Mouse (Mus musculus) embryo, embryonic 11.5 days (tissue): ENCODE measurements around the gene Evx1.

Experiments used
- DNase-seq: peaks from one replicate; pipeline ENCODE4 v3.0.0-alpha.2; 2012; ENCODE audit warnings: low read depth, low spot score

Evx1 gene

DNA sequence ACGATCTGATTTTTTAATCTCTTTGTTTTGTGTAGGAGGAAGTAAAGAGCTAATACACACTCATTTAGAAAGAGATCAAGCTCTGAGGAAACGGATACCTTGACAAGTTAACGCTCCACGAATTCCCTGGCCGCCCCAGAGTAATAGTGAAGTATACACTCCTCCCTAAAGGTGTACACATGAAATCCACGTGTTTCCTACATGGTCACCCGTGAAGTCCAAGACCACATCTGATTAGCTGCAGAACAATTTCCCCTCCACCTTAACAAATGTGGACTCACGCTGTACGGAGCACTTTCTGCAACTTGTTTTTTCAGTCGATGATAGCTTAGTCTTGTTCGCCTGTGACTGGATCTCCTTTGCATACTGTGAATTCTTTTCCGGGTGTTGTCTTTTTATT lies 23.1 kb upstream of the Evx1 start:
- no peak for DNase-seq

DNA sequence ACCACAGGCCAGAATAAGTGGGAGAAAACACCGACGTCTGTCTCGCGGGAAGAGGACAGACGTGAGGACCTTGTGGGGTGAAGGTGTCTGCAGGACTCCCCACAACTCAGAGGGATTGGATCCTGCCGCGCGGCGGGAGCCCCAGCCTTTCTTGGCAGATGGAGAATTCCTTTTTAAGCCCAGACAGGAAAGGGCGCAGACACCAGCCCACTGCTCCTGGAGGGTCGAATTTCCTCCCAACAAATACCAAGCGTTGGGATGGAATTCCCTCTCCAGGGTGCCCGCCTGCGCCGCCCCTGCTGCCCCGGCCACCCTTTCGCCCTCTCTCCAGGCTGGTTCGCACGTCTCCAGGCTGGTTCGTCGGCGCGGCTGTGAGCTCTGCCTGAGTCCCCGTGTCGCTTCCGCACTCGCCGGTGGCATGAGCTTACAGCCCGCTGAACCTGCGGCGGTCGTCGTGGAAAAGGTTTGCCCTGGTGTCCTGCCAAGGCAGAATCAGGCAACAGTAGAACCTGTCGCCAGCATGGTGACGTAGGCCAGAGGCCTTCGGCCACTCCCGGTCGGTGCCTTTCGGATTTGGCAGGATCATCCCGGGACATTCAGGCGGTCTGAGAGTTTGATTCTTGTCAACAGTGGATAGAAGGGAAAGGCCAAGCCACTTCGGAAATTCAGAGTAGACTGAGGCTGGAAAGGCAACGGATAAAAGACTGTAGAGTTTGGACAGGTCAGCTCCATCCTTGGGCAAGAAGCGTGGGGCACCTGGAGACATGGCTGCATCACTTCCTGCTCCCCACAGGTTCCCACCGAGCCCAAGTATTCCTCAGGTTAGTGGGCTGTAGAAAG lies 22.1 kb upstream of the Evx1 start:
- no peak for DNase-seq

DNA sequence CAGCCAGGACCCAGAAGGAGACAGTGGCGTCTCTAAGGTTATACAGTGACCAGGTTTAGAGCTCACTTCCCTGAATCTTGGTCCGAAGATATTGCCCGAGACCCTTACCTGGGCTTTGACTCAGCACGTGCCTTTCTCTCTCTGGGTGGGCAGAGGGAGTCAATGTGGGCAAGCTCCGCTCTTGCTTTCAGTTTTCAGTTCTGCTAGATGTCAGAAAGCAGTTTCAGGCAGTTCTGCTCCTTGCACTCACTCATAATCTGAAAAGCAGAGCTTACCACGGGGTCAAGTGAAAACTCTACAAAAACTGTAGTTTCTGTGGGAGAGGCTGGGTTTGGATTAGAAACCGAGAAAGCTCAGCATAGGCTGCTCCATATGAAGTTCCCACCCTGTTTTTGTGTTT lies 21.0 kb upstream of the Evx1 start:
- no peak for DNase-seq

DNA sequence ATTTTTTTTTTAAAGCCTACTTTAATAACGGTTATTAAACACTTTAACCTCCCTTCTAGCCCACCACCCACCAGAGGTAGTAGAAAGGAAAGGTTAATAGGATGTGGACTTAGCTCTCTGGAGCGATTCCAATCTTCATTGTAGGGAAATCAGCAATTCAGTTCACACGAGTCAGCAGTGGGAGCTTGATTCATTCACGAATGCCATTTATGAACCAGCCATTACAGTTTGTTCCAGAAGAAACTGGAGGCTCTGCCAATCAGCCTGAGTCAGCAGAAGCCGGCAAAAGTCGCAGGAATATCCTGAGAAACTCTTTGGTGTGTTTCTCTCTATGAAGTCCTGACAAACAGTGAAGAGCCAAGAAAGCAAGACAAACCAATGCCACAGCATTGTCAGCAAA lies 18.7 kb upstream of the Evx1 start:
- DNase-seq: no peak

DNA sequence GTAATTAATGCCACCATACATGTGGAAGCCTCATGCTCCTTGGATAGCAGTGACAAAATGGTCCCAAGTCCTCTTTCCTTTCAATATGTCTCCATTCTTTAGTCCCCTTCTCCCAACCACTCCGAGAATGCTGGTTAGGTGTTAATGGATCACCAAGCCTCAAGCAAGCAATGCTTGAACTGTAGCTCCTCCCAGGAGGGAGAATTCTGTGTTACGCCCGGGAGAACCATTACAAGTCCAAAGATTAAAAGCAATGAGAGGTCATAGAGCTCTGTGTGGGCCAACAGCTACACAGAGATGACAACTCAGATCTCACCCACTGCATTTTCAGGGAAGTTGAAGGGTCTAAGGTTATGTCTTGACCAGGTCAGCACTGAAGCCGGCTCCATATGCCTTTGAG lies 14.8 kb upstream of the Evx1 start:
- DNase-seq: no peak

DNA sequence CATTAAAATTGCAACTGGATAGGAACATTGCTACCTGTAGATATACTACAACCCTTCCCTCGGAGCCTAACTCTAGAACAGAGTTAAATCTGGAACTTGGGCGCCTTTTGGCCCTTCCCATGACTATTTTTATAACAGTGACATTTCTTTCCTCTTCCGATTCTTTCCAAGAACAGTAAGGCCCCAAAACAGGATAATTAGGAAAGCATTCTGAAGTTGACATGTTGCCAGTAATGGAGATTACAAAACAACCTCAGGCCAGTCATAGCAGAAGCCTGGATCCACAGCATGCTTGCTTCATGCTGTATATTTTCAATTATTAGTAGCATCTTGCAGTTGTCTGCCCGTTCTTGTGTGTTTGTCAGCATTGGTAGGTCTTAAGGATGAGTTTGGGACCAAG lies 12.5 kb upstream of the Evx1 start:
- DNase-seq: no peak

DNA sequence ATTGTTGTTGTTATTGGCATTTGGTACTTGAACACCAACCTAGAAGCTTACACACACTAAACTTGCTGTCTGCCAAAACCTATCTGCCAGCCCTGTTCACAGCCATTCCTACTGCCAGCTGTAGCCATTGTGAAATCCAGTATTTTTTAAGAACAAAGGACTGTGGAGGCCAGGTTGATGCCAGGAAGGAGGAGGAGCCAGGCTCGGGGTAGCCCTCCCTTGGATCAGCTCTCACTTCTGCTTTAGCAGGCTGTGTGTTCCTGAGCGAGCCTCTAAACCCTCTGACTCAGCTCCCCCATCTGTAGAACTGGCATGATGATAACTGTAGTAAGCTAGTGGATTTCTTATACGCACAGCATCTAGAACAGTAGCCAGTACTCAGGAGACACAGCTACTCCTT lies 9.9 kb upstream of the Evx1 start:
- DNase-seq: no peak

DNA sequence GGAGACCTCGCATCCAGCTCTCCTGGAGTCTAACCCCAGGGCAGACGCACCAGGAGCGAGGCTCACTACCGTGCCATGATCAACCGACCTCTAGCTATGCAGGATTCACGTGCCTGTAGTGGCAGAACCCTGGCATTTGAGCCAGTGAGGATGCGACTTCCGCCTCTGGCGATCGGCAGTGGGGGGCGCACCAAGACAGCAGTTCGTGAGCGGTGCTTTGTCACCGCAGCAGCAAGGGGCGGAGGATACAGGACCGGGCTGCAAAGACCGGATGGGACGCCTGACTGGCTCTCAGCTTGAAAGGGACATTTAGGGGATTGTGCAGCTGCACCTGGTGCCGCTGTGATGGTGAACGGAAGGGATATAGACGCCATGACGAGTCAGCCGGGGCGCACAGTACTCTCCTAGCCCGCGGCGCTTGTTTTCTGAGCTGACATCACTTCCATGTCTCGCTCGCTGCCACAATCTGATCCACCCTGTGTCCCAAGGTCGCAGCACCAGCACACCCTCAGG lies 7.4 kb upstream of the Evx1 start:
- no peak for DNase-seq

DNA sequence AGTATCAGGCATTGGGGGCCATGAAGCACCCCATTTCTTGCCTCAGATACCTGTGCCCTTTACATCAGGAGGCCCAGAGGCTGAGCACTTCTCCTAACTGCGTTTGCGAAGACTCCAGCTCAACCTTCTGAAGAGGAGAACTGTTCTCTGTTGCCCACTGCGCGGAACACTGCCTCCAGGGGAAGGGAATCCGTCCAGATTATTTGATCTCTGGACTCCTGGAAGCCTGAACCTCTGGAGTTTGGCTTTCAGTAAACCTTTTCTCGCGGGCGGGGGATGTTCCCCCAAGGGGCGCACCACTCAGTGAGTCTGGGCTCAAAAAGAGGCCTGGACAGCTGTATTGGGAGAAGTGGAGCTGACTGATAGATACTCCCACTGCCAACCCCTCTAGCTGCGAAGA lies 3.5 kb upstream of the Evx1 start:
- no peak for DNase-seq

DNA sequence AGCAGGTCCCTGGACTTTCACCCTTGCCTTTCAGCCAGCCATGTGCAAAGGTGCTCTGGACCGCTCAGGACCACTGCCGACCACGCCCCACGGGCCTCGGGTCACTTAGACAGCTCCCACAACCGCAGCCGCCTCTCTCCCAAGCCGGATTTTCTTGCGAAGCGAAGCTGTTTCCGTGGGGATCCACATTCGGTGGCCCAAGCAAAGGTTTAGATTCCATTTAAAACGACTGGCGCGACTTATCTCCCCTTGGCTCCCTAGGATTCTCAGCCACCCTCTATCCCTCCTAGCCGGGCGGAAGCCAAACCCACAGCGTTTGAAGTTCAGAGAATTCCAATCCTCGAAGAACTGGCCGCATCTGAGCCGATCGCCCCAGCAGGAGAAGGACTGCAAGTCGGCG lies 2.9 kb upstream of the Evx1 start:
- DNase-seq: no peak

DNA sequence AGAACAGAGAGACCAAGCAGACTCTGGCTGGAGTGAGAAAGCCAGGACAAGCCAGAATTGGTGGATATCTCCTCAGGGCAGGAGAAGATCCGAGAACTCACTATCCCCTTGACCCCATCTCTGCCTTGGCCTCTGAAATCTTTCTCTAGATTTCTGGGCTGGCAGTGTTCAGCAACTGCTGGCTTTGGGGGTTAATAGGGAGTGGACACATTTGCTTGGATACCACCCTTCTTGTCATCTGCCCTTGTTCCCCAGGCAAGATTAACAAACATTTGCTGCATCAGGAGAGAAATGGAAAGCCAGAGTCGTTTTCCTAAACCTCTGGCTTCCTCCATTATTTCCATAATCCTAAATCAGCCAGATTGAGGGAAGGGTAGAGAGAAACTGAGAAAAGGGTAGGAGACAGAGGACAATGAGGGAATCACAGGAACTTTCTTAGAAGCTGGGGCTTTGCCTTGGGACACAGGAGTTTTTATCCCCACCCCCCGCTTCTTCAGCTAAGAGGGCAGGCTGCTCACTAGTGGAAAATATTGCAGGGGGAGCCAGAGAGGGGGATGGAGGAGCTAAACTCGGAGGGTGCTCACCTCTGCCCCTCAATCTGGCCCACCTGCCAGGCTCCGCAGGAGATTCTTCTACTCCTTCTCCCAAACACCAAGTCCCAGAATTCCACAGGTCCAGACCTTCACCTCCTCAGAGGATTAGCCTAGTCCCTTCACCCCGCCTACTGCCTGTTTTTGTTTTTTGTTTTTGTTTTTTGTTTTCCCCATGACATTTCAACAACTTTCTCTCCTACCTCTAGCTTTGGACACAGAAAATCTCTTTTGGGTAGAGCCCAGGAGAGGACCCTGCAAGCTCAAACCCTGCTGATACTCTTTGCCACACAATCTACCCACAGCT lies 1.4 kb upstream of the Evx1 start:
- no peak for DNase-seq

DNA sequence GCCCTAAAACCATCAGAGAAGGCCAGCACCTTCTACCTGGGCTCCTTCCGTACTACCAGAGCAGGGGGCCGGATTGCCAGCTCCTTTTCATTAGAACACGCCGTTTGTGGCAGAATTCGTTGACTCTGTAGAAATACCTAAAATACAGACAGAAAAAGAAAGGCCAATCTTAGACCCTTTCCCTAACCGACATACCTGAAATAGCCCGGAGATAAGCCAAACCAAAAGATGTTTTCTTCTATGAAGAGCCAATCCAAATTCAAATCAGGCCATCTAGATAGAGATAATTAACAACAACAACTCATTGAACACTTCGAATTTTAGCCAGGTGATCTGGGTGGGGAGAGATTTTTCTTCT lies 761 bp upstream of the Evx1 start:
- DNase-seq: no peak

DNA sequence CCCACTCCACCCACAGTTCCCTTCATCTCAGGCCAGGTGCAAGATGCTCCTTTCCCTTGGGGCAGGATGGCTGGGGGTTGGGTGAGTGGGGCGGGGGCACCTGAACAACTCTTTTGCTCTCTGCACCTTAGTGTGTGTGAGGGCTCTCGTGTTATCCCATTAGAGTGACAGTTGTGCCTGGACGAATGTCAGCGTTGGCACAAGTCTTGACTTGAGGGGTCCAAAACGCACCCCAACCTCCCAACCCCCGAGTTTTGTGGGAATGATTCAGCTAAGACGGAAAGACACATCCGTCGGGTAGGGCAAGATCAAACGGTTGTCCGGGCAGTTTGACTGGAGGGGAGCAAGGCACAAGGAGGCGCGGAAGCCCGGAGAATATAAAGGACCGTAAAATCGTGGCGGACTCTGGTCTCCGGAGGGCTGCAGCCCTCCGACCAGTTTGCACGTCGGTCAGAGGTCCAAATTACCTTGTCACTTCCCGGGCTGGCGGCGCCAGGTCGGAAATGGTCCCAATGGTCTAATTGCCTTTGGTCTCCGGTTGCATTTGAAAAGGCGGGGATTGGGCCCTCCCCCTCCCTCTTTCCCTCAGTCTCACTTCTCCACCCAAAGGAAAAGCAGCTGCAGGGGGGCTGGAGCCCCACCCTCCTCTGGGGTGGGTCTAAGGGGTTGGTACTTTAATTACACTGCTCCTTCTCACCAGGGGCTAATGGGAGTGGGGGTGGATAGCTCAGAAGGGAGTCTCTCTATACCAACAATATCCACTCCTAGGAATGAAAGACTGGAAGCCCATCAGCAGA lies 1.2 kb downstream of the Evx1 start:
- no peak for DNase-seq

DNA sequence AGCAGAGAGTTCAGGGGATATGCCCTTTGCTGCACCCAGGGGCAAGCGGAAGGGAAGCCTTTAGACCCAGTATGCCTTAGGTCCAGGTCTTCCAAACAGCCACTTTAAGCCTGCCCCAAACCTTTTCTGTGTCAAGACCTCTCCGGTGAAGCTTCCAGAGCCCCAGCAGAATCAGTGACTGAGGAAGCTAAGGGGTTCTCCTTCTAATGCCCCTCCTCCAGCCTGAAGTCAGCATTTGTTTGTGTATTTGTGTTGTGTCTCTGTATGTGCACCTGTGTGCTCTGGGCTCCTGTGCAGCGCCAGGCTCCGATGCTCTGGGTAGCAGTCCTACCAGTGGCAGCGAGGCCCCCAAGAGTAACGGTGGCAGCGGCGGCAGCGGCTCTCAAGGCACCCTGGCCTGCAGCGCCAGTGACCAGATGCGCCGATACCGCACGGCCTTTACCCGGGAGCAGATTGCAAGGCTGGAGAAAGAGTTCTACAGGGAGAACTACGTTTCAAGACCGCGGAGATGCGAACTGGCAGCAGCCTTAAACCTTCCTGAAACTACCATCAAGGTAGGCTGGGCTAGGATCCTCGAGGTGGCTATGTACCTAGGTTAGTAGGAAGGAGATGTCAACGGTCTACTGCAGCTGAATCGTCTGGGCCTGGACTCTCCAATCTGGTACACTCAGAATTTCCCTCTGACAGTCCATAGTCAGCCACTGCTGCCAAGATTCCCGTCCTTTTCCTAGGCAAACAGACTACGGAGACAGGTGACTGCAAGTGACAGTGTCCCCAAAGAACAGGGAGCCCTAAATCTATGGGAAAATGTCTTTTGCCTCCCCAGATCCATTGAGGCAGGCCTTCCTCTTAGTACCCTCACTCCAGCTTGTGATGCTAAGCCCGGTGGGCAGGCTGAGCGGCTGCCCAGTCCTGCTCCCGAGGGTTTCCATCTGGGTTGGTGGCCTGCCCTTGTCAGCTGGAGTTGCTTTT lies 2.4 kb downstream of the Evx1 start:
- DNase-seq: no peak

DNA sequence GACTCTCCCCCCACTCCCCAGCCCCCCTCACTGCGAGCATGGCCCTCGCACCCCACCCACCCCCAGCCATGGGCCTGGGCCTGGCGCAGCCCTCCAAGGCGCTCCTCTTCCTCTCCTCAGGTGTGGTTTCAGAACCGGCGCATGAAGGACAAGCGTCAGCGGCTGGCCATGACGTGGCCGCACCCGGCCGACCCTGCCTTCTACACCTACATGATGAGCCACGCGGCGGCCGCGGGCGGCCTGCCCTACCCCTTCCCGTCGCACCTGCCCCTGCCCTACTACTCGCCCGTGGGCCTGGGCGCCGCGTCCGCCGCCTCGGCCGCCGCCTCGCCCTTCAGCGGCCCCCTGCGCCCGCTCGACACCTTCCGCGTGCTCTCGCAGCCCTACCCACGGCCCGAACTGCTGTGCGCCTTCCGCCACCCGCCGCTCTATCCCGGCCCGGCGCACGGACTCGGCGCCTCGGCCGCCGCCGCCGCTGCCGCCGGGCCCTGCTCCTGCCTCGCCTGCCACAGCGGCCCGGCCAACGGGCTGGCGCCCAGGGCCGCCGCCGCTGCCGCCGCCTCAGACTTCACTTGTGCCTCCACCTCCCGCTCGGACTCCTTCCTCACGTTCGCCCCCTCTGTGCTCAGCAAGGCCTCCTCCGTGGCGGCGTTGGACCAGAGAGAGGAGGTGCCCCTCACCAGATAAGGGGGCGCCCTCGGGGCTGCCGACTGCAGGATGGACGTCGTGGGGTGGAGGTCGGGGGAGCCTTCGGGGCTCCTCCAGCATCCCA lies 3.3 kb downstream of the Evx1 start:
- DNase-seq: no peak

DNA sequence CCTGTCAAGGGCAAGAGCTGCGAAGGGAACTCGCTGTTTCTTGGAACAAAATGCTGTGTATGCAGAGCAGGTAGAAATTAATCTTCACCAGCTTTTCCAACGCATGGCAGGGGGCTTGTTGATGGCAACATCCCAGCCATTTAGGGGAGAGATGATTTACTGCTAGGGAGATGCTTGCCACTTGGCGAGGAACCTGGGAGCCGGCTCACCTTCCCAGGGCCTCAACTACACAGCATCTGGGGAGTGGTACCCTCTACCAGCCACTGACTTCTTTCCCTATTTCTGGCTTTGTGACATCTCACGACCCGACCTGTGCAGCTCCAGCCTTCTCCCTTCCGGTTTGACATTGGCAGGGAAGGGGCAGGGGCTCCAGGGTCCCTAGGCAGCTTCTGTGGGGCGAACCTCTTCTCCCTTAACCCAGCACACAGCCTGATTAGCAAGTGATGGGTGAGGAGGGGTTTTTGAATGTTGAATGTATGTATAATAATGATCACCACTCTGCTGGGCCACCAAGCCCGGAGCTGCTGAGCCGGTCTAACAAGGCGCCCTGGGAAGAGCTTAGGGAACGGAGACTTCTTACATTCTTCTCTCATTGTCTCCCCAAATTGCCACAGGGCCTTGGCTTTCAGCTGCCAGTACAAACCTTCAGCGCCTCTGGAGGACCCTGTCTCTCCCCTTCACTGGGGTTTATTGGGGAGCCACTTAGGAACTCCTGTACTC lies 4.3 kb downstream of the Evx1 start:
- DNase-seq: no peak

DNA sequence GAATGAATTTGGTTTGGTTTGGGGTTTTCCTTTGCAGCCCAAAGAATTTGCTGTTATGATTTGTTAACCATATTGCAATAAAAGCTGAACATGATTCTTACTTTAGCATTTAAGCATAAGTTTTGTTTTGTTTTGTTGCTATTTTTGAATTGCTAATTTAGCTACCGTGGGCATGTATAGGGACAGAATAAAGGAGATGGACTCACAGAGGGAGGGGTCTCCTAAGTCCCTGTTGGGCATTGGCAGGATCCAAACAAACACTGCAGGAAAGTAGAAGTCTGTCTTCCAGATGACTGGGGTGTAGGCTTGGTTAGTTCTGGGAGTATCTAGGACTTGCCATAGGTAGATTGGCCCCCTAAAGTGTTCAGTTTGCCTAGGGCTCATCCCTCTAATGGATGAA lies 5.0 kb downstream of the Evx1 start:
- no peak for DNase-seq

DNA sequence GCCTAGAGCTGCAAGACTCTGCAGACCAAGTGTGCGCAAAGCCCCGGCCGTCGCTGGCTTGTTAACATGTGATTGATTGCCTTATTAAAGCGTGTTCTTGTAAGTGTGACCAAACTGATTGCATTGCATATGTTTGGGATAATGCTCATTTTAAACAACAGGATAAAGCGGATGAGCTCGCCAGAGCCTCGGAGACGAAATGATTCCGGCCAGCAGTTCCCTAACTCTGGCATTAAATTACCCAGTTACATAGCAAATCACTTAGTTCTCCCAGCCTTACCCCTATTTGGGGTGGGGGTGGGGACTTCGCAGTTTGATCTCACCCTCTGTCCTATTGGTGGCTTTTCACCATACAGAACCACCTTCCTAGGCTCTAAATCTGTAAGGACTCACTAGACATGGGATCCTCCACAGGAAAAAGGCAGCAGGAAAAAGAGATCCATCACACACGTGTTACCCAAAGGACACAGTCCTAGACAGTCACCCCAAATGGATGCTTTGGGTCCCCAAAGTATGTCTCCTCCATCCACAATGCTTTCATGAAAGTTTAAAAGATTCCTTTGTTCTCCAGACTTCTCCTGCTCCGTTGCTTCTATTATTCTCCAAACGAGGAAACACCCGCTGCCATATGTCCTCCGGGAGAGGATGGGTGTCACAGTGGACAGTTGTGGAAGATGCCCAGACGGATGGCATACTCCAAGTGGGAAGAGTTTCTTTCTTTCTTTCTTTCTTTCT lies 6.8 kb downstream of the Evx1 start:
- DNase-seq: no peak
